Mouse (Mus musculus) CH12.LX (cell line): ENCODE measurements around the gene Ssr1. TPM values are rescaled to one million over a fixed set of nuclear protein-coding genes. Genes with fewer than 3 reads are reported as not detected.

ENCODE experiments used
- DNase-seq: peaks from one replicate; pipeline ENCODE4 v3.0.0-alpha.2; 2013; ENCODE audit errors: extremely low read depth
- H3K27ac ChIP-seq: 2 replicates; pipeline ENCODE4 v1.5.1; 2012; ENCODE audit warnings: low read depth, mild to moderate bottlenecking, control low read depth, moderate library complexity; ENCODE audit not compliant: insufficient read depth
- H3K27me3 ChIP-seq: replicated peaks from 2 replicates; pipeline ENCODE3; 2012; ENCODE audit warnings: inconsistent platforms
- H3K36me3 ChIP-seq, 2 experiments: replicated peaks in 1 of 2; 2 replicates each; pipeline versions ENCODE3 to v1.6.1; 2012; ENCODE audit warnings: inconsistent platforms in 1 of 2, low read length in 1 of 2, mild to moderate bottlenecking in 1 of 2, mixed read lengths in 1 of 2, moderate library complexity in 1 of 2; ENCODE audit not compliant: control insufficient read depth in 1 of 2, insufficient read depth in 1 of 2
- H3K4me1 ChIP-seq, 2 experiments: 2 replicates each; pipeline ENCODE4 v1.6.1; 2012; ENCODE audit warnings: inconsistent platforms in 1 of 2, moderate library complexity in 1 of 2; ENCODE audit not compliant: insufficient read depth in 2 of 2, control insufficient read depth in 1 of 2
- H3K4me2 ChIP-seq: 2 replicates; pipeline ENCODE4 v1.6.1; 2012; ENCODE audit warnings: low read depth, mild to moderate bottlenecking, control low read depth; ENCODE audit not compliant: poor library complexity, insufficient read depth, severe bottlenecking
- H3K4me3 ChIP-seq, 3 experiments: fragments of 150-350 bp in 1 of 3; sonication (generic) in 1 of 3; replicated peaks in 1 of 3; 2 replicates each; pipeline versions ENCODE3 to v1.5.1; 2011 to 2012; ENCODE audit warnings: low read depth in 2 of 3, low read length in 2 of 3, mild to moderate bottlenecking in 2 of 3, moderate library complexity in 2 of 3, control low read depth in 1 of 3, improper control_type of control experiment in 1 of 3, inconsistent platforms in 1 of 3, mixed read lengths in 1 of 3; ENCODE audit not compliant: poor library complexity in 1 of 3
- H3K79me2 ChIP-seq: replicated peaks from 2 replicates; pipeline ENCODE4 v1.6.1; 2012; ENCODE audit warnings: mild to moderate bottlenecking, moderate library complexity; ENCODE audit not compliant: control insufficient read depth, poor library complexity, insufficient read depth, severe bottlenecking; ENCODE audit errors: extremely low read depth
- H3K9ac ChIP-seq: 2 replicates; pipeline ENCODE4 v1.6.1; 2012; ENCODE audit warnings: low read depth, mild to moderate bottlenecking, control low read depth, moderate library complexity; ENCODE audit not compliant: insufficient read depth
- H3K9me3 ChIP-seq: replicated peaks from 2 replicates; pipeline ENCODE3; 2012; ENCODE audit warnings: low read length, inconsistent platforms, mixed read lengths
- BHLHE40 ChIP-seq: IDR thresholded peaks from 2 replicates; pipeline ENCODE4 v1.6.1; 2011; ENCODE audit warnings: mild to moderate bottlenecking, low read depth, low read length, improper control_type of control experiment
- EP300 ChIP-seq: IDR thresholded peaks from 2 replicates; pipeline ENCODE4 v1.6.1; 2011; ENCODE audit warnings: low read length, improper control_type of control experiment
- GABPA ChIP-seq: IDR thresholded peaks from 2 replicates; pipeline ENCODE4 v1.6.1; 2012; ENCODE audit warnings: low read depth, low read length, improper control_type of control experiment, inconsistent platforms; ENCODE audit not compliant: insufficient replicate concordance
- IRF4 ChIP-seq: IDR thresholded peaks from 2 replicates; pipeline ENCODE4 v1.6.1; 2014; ENCODE audit warnings: low read depth, mild to moderate bottlenecking, inconsistent platforms, low read length, improper control_type of control experiment
- JUN ChIP-seq: IDR thresholded peaks from 2 replicates; pipeline ENCODE4 v1.6.1; 2011; ENCODE audit warnings: low read depth, mild to moderate bottlenecking, low read length, improper control_type of control experiment, moderate library complexity; ENCODE audit not compliant: insufficient read depth
- JUND ChIP-seq: conservative IDR thresholded peaks from 2 replicates; pipeline ENCODE4 v1.6.1; 2011; ENCODE audit warnings: low read depth, low read length, improper control_type of control experiment
- KAT2A ChIP-seq: IDR thresholded peaks from 2 replicates; pipeline ENCODE4 v1.6.1; 2012; ENCODE audit warnings: low read length, improper control_type of control experiment, inconsistent platforms; ENCODE audit not compliant: insufficient replicate concordance
- MAFK ChIP-seq: IDR thresholded peaks from 2 replicates; pipeline ENCODE4 v1.6.1; 2011; ENCODE audit warnings: low read length, improper control_type of control experiment; ENCODE audit not compliant: insufficient replicate concordance
- MAX ChIP-seq: IDR thresholded peaks from 2 replicates; pipeline ENCODE4 v1.6.1; 2011; ENCODE audit warnings: low read length, improper control_type of control experiment
- MAZ ChIP-seq: IDR thresholded peaks from 2 replicates; pipeline ENCODE4 v1.6.1; 2012; ENCODE audit warnings: low read depth, mild to moderate bottlenecking, inconsistent platforms, low read length, improper control_type of control experiment, moderate library complexity
- MXI1 ChIP-seq: IDR thresholded peaks from 2 replicates; pipeline ENCODE4 v1.6.1; 2011; ENCODE audit warnings: mild to moderate bottlenecking, low read depth, low read length, improper control_type of control experiment
- MYC ChIP-seq: IDR thresholded peaks from 2 replicates; pipeline ENCODE4 v1.6.1; 2011; ENCODE audit warnings: low read depth, mild to moderate bottlenecking, improper control_type of control experiment, low read length
- NELFE ChIP-seq: IDR thresholded peaks from 2 replicates; pipeline ENCODE4 v1.6.1; 2011; ENCODE audit warnings: low read depth, low read length, improper control_type of control experiment
- NRF1 ChIP-seq: IDR thresholded peaks from 2 replicates; pipeline ENCODE4 v1.6.1; 2014; ENCODE audit warnings: low read depth, mild to moderate bottlenecking, inconsistent platforms, low read length, improper control_type of control experiment, moderate library complexity
- PAX5 ChIP-seq: IDR thresholded peaks from 2 replicates; pipeline ENCODE4 v1.6.1; 2012; ENCODE audit warnings: low read length, inconsistent platforms, mixed read lengths
- POLR2A ChIP-seq: IDR thresholded peaks from 2 replicates; pipeline ENCODE4 v1.6.1; 2011; ENCODE audit warnings: low read depth, mild to moderate bottlenecking, improper control_type of control experiment, low read length
- RAD21 ChIP-seq: IDR thresholded peaks from 2 replicates; pipeline ENCODE4 v1.6.1; 2011; ENCODE audit warnings: low read depth, mild to moderate bottlenecking, low read length, improper control_type of control experiment, moderate library complexity
- SIN3A ChIP-seq: IDR thresholded peaks from 2 replicates; pipeline ENCODE4 v1.6.1; 2012; ENCODE audit warnings: low read length, improper control_type of control experiment, inconsistent platforms
- SMC3 ChIP-seq: IDR thresholded peaks from 2 replicates; pipeline ENCODE4 v1.6.1; 2011; ENCODE audit warnings: low read depth, low read length, improper control_type of control experiment
- TBP ChIP-seq: conservative IDR thresholded peaks from 2 replicates; pipeline ENCODE4 v1.6.1; 2011; ENCODE audit warnings: low read depth, low read length, improper control_type of control experiment
- TCF12 ChIP-seq: IDR thresholded peaks from 2 replicates; pipeline ENCODE4 v1.6.1; 2014; ENCODE audit warnings: low read depth, mild to moderate bottlenecking, inconsistent platforms, low read length, improper control_type of control experiment
- UBTF ChIP-seq: IDR thresholded peaks from 2 replicates; pipeline ENCODE4 v1.6.1; 2012; ENCODE audit warnings: low read depth, mild to moderate bottlenecking, inconsistent platforms, low read length, improper control_type of control experiment, moderate library complexity
- USF2 ChIP-seq: conservative IDR thresholded peaks from 2 replicates; pipeline ENCODE4 v1.6.1; 2011; ENCODE audit warnings: low read depth, low read length, improper control_type of control experiment
- ZKSCAN1 ChIP-seq: IDR thresholded peaks from 2 replicates; pipeline ENCODE4 v1.6.1; 2012; ENCODE audit warnings: low read depth, inconsistent platforms, low read length, improper control_type of control experiment, borderline replicate concordance
- ZNF384 ChIP-seq: IDR thresholded peaks from 2 replicates; pipeline ENCODE4 v1.6.1; 2012; ENCODE audit warnings: low read depth, low read length, improper control_type of control experiment, inconsistent platforms
- dilution Hi-C: fragments of 300-500 bp; cut with MboI; formaldehyde crosslinking; loops from 2 replicates; pipeline ENCODE4 v1.14.3; 2020; ENCODE audit warnings: low sequenced_read_pairs; ENCODE audit not compliant: extremely low pct_unique_long_range_greater_than_20kb, extremely low pct_ligation_motif_present
- in situ Hi-C: fragments of 300-500 bp; cut with MboI; formaldehyde crosslinking; loops from 3 replicates; pipeline ENCODE4 v1.14.3; 2019; ENCODE audit warnings: low sequenced_read_pairs, low pct_ligation_motif_present, low pct_unique_long_range_greater_than_20kb, mixed read lengths
- polyA plus RNA-seq: library from polyadenylated mRNA; unstranded; fragments of >175 nt; gene quantifications from 2 replicates; pipeline ENCODE4 v1.2.1, GENCODE M21; 2012; ENCODE audit warnings: low read depth; ENCODE audit not compliant: insufficient read length
- total RNA-seq, 2 experiments: library from RNA; depleted of rRNA; stranded (reverse); fragments of 300-350 nt in 1 of 2; fragments of >200 nt in 1 of 2; gene quantifications; 2 replicates each; pipeline ENCODE4 v1.2.3; 2012 to 2014

Gene Ssr1
- total and polyA plus RNA-seq, 3 experiments: 67.1 to 167 (median 145) TPM

GRCm38 (mm10) chr13:37958498-37959238 is 35.3 kb downstream of the Ssr1 start:
- Histone ChIP-seq H3K27me3 (no peaks in the 10 kb centered on the region), H3K36me3 (no peaks in the 10 kb centered on the region), H3K79me2 (no peaks in the 10 kb centered on the region), H3K4me3 (no peak overlapping the region), H3K4me2 (no peak overlapping the region), H3K9me3 (peaks cover 6% of the 10 kb centered on the region), H3K4me1 (peaks cover 3 to 30% of the 10 kb centered on the region in 2 experiments), H3K9ac (no peak overlapping the region), H3K27ac (no peak overlapping the region)
- dilution Hi-C loops (no loop called here), in situ Hi-C loops (loop anchor here (25.0 kb wide), 1 partner anchor 421 kb away; no protein-coding TSS in a partner anchor)
- peak; percentile 52 for DNase-seq
- no peak for TF ChIP-seq USF2
- no peak for TF ChIP-seq ZKSCAN1
- no peak for TF ChIP-seq GABPA
- TF ChIP-seq SMC3: no peak
- no peak for TF ChIP-seq UBTF
- TF ChIP-seq RAD21: no peak
- no peak for TF ChIP-seq MAX
- TF ChIP-seq POLR2A: no peak
- no peak for TF ChIP-seq MAFK
- no peak for TF ChIP-seq MXI1
- no peak for TF ChIP-seq JUN
- TF ChIP-seq IRF4: no peak
- no peak for TF ChIP-seq NELFE
- TF ChIP-seq KAT2A: no peak
- no peak for TF ChIP-seq NRF1
- TF ChIP-seq BHLHE40: no peak
- TF ChIP-seq MYC: no peak

GRCm38 (mm10) chr13:37954318-37954717 is 39.7 kb downstream of the Ssr1 start:
- no peak overlapping the region for H3K4me2 ChIP-seq
- no peak overlapping the region for H3K27ac ChIP-seq
- no peak overlapping the region for H3K9ac ChIP-seq
- peaks cover 6% of the 10 kb centered on the region for H3K9me3 ChIP-seq
- no peak for TF ChIP-seq KAT2A
- no peak for TF ChIP-seq GABPA
- no peak for TF ChIP-seq SMC3
- no peak for TF ChIP-seq JUND
- TF ChIP-seq ZNF384: no peak
- TF ChIP-seq UBTF: no peak
- TF ChIP-seq IRF4: no peak
- no peak for TF ChIP-seq NELFE
- no peak for TF ChIP-seq TBP
- no peak for TF ChIP-seq PAX5
- TF ChIP-seq MAX: no peak
- no peak for TF ChIP-seq POLR2A
- TF ChIP-seq SIN3A: no peak
- no peak for TF ChIP-seq RAD21
- no peak for TF ChIP-seq MAZ
- TF ChIP-seq EP300: no peak
- no peak for TF ChIP-seq MYC
- no peak for TF ChIP-seq TCF12
- in situ Hi-C loops: loop anchor here (25.0 kb wide), 1 partner anchor 417 kb away; no protein-coding TSS in a partner anchor
- H3K4me3 ChIP-seq: no peak overlapping the region
- DNase-seq: no peak
- peaks cover 0 to 9% of the 10 kb centered on the region in 2 experiments; a peak in 2 of 4 replicates for H3K4me1 ChIP-seq
- peaks cover 11 to 18% of the 10 kb centered on the region in 2 experiments for H3K36me3 ChIP-seq
- dilution Hi-C loops: no loop called here
- H3K27me3 ChIP-seq: no peaks in the 10 kb centered on the region
- H3K79me2 ChIP-seq: no peaks in the 10 kb centered on the region
